Mouse (Mus musculus) adrenal gland, adult 8-10 months (tissue): ENCODE measurements at regions not wholly inside any gene's neighbourhood (a gene's known extent, or its start where the extent isn't known, plus 50 kb on each side); places are given as distances from the start of the nearest gene placed in this dataset.

Experiments used
- DNase-seq: peaks from one replicate; pipeline ENCODE4 v3.0.0; 2022

- DNase-seq = no peak
These were observed 307.5 kb downstream of the Tbc1d1 start for GRCm38 (mm10) chr5:64463570-64463969.

GRCm38 (mm10) chr5:64466320-64466719 is 310.2 kb downstream of the Tbc1d1 start:
- DNase-seq = no peak

- DNase-seq = no peak
These were observed 311.8 kb downstream of the Tbc1d1 start for GRCm38 (mm10) chr5:64467856-64468255.

- no peak for DNase-seq
These were observed 312.2 kb downstream of the Tbc1d1 start for GRCm38 (mm10) chr5:64468307-64468706.

- no peak for DNase-seq
These were observed 315.9 kb downstream of the Tbc1d1 start for GRCm38 (mm10) chr5:64472008-64472407.

GRCm38 (mm10) chr5:64472415-64472814 is 316.3 kb downstream of the Tbc1d1 start:
- DNase-seq = peak; percentile 13

- no peak for DNase-seq
These were observed 318.8 kb downstream of the Tbc1d1 start for GRCm38 (mm10) chr5:64474868-64475267.

- peak; percentile 18 for DNase-seq
These were observed 319.8 kb downstream of the Tbc1d1 start for GRCm38 (mm10) chr5:64475736-64476519.

- no peak for DNase-seq
These were observed 320.7 kb downstream of the Tbc1d1 start for GRCm38 (mm10) chr5:64476641-64477369.

- DNase-seq = no peak
These were observed 322.0 kb downstream of the Tbc1d1 start for GRCm38 (mm10) chr5:64478143-64478542.

- no peak for DNase-seq
These were observed 322.6 kb downstream of the Tbc1d1 start for GRCm38 (mm10) chr5:64478599-64479214.

GRCm38 (mm10) chr5:64479315-64479714 is 323.2 kb downstream of the Tbc1d1 start:
- no peak for DNase-seq

GRCm38 (mm10) chr5:64485043-64485442 is 318.1 kb upstream of the Klf3 start:
- no peak for DNase-seq

GRCm38 (mm10) chr5:64485856-64486255 is 317.3 kb upstream of the Klf3 start:
- no peak for DNase-seq

- DNase-seq = no peak
These were observed 316.4 kb upstream of the Klf3 start for GRCm38 (mm10) chr5:64486761-64487160.

- no peak for DNase-seq
These were observed 315.3 kb upstream of the Klf3 start for GRCm38 (mm10) chr5:64487698-64488398.

- no peak for DNase-seq
These were observed 313.3 kb upstream of the Klf3 start for GRCm38 (mm10) chr5:64489656-64490444.

GRCm38 (mm10) chr5:64490445-64490950 is 312.7 kb upstream of the Klf3 start:
- no peak for DNase-seq

GRCm38 (mm10) chr5:64494429-64494828 is 308.8 kb upstream of the Klf3 start:
- DNase-seq = no peak

GRCm38 (mm10) chr5:64496853-64497252 is 306.3 kb upstream of the Klf3 start:
- DNase-seq = no peak

GRCm38 (mm10) chr5:64498431-64498830 is 304.8 kb upstream of the Klf3 start:
- no peak for DNase-seq

GRCm38 (mm10) chr5:64499131-64499530 is 304.1 kb upstream of the Klf3 start:
- no peak for DNase-seq
